Mouse (Mus musculus): ENCODE measurements around the gene Gm5089. TPM values are rescaled to one million over a fixed set of nuclear protein-coding genes. Genes with fewer than 3 reads are reported as not detected.

Gm5089 gene
- polyA plus RNA-seq (2015; fragmentation: Nextera tagmentation; extraction: Ambion mirVana) = 0.14 and 0.60 TPM in 2 replicates

- H3K27me3 ChIP-seq (replicated peaks) = peaks cover 72% of the 10 kb centered on the region
- H3K9ac ChIP-seq (replicated peaks) = peak within 1 kb of the TSS; percentile 38; the same call in 1 of the 2 replicates
- peak within 1 kb of the TSS; percentile 72 for H3K4me2 ChIP-seq
- peaks cover 35% of the 10 kb centered on the region for H3K4me1 ChIP-seq
- H3K27ac ChIP-seq (replicated peaks) = peak within 1 kb of the TSS; percentile 67
- no peaks in the 10 kb centered on the region for H3K36me3 ChIP-seq
- peak; percentile 48 for ATAC-seq (ENCODE audit: low FRiP score)
- H3K9me3 ChIP-seq (replicated peaks) = no peaks in the 10 kb centered on the region
- under 1% methylated on average over 59 of the region's 59 CpGs for WGBS
- H3K4me3 ChIP-seq (replicated peaks) = peak within 1 kb of the TSS; percentile 39
Measured at GRCm38 (mm10) chr14:122450496-122451382, at the start of gene Gm5089. Gm5089 (minus strand) TSS chr14:122451115.

DNA sequence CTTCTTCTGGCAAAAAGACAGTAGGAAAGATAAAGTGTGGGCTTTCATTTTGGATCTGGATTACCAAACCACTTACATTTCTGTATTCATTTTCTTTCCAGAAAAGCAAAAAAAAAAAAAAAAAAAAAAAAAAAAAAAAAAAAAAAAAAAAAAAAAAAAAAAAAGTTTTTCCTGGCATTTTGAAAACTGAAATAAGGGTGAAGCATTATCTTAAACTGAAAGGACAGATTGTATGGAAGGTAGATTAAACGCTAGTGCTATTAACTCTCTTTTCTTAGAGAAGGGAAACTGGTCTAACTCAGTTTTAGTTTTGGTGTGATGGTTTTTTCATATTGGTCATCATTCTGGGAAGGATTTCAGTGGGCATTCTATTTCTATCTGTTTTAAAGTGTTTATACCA lies 41.1 kb upstream of the Gm5089 start:
- peaks cover 7% of the 10 kb centered on the region; the same call in 1 of the 2 replicates for H3K4me1 ChIP-seq
- H3K27ac ChIP-seq (replicated peaks) = no peak overlapping the region
- H3K4me2 ChIP-seq = no peak overlapping the region
- no peak overlapping the region for H3K4me3 ChIP-seq (replicated peaks)
- no peak for ATAC-seq (ENCODE audit: low FRiP score)
- peaks cover 39% of the 10 kb centered on the region for H3K27me3 ChIP-seq (replicated peaks)
- H3K36me3 ChIP-seq = no peaks in the 10 kb centered on the region
- no peak overlapping the region for H3K9ac ChIP-seq (replicated peaks)
- no peaks in the 10 kb centered on the region for H3K9me3 ChIP-seq (replicated peaks)
- WGBS = 71% methylated on average over 1 of the region's 1 CpGs

GRCm38 (mm10) chr14:122491521-122491920 lies 40.6 kb upstream of the Gm5089 start:
- Histone ChIP-seq H3K4me3 (replicated peaks) (no peak overlapping the region), H3K36me3 (no peaks in the 10 kb centered on the region), H3K9me3 (replicated peaks) (no peaks in the 10 kb centered on the region), H3K4me1 (peaks cover 7% of the 10 kb centered on the region; the same call in 1 of the 2 replicates), H3K27me3 (replicated peaks) (peaks cover 42% of the 10 kb centered on the region), H3K27ac (replicated peaks) (peak overlapping the region; percentile 46), H3K4me2 (no peak overlapping the region), H3K9ac (replicated peaks) (no peak overlapping the region)
- 71% methylated on average over 6 of the region's 6 CpGs for WGBS
- no peak for ATAC-seq (ENCODE audit: low FRiP score)

DNA sequence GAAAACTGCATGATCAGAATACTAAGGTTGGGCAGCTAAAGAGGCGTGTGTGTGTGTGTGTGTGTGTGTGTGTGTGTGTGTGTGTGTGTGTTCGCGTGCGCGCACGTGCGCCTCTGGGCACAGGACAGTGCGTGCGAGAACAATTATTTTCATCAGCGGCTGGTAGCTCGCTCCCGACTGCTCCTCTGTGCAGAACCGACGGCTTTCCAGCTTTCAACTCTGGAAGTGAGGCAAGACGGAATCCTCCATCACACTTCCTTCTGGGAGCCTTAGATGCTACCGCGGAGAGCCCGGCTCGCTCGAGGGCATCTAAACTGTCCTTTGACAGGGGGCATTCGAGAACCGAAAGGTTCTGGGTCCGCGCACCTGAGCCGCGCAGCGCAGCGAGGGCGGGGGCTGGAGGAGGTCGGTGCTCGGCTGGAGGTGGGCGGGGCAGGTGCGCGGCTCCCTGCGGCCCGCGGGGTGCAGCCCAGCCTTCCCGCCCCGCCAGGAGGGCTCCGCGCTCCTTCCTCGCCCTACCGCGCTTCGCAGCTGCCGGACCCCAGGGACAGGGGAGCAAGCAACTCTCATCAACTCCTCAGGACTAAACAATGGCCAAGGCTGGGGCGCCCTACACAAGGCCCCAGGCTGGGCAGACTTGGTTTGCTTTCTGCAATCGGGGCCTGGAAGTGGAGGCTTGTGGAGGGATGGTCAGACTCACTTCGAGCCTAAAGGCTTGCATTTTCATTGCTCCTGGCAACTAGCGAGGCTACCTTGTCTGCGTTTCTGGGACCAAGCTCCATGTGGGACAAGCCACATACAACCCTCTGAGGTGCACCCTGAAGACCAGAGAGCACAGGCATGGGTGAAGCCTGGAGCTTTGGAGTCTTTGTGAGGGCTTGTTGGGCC lies 39.8 kb upstream of the Gm5089 start, which contains the start of gene Gm10837:
TSS of gene Gm10837 (plus strand) at position 146 of the 888 bp plus-strand sequence.
- Histone ChIP-seq H3K27ac (replicated peaks) (peak within 1 kb of the TSS; percentile 46), H3K9ac (replicated peaks) (no peak within 1 kb of the TSS), H3K36me3 (no peaks in the 10 kb centered on the region), H3K9me3 (replicated peaks) (no peaks in the 10 kb centered on the region), H3K4me1 (peaks cover 7% of the 10 kb centered on the region; the same call in 1 of the 2 replicates), H3K4me2 (peak within 1 kb of the TSS; percentile 45), H3K4me3 (replicated peaks) (peak within 1 kb of the TSS; percentile 25), H3K27me3 (replicated peaks) (peaks cover 47% of the 10 kb centered on the region)
- peak; percentile 47 for ATAC-seq (ENCODE audit: low FRiP score)
- 1% methylated on average over 51 of the region's 51 CpGs for WGBS

- no peak overlapping the region for H3K4me3 ChIP-seq (replicated peaks)
- no peak overlapping the region for H3K9ac ChIP-seq (replicated peaks)
- H3K9me3 ChIP-seq (replicated peaks) = no peaks in the 10 kb centered on the region
- WGBS = 2% methylated on average over 12 of the region's 12 CpGs
- H3K27ac ChIP-seq (replicated peaks) = no peak overlapping the region
- no peak for ATAC-seq (ENCODE audit: low FRiP score)
- H3K27me3 ChIP-seq (replicated peaks) = peaks cover 54% of the 10 kb centered on the region
- peak overlapping the region; percentile 45 for H3K4me2 ChIP-seq
- H3K4me1 ChIP-seq = peaks cover 7% of the 10 kb centered on the region; the same call in 1 of the 2 replicates
- H3K36me3 ChIP-seq = no peaks in the 10 kb centered on the region
Measured at GRCm38 (mm10) chr14:122489686-122490414, 38.9 kb upstream of the Gm5089 start.

GRCm38 (mm10) chr14:122489041-122489440 lies 38.1 kb upstream of the Gm5089 start:
- H3K4me3 ChIP-seq (replicated peaks) = no peak overlapping the region
- H3K4me1 ChIP-seq = peaks cover 7% of the 10 kb centered on the region; the same call in 1 of the 2 replicates
- H3K4me2 ChIP-seq = peak overlapping the region; percentile 20; the same call in 1 of the 2 replicates
- ATAC-seq (ENCODE audit: low FRiP score) = no peak
- WGBS = 2% methylated on average over 5 of the region's 5 CpGs
- no peak overlapping the region for H3K27ac ChIP-seq (replicated peaks)
- H3K9me3 ChIP-seq (replicated peaks) = no peaks in the 10 kb centered on the region
- H3K36me3 ChIP-seq = no peaks in the 10 kb centered on the region
- H3K9ac ChIP-seq (replicated peaks) = no peak overlapping the region
- peaks cover 61% of the 10 kb centered on the region for H3K27me3 ChIP-seq (replicated peaks)

- no peak overlapping the region for H3K4me2 ChIP-seq
- H3K9ac ChIP-seq (replicated peaks) = no peak overlapping the region
- no peaks in the 10 kb centered on the region for H3K9me3 ChIP-seq (replicated peaks)
- ATAC-seq (ENCODE audit: low FRiP score) = no peak
- no peaks in the 10 kb centered on the region for H3K36me3 ChIP-seq
- H3K27me3 ChIP-seq (replicated peaks) = peaks cover 74% of the 10 kb centered on the region
- H3K4me3 ChIP-seq (replicated peaks) = no peak overlapping the region
- H3K27ac ChIP-seq (replicated peaks) = no peak overlapping the region
- WGBS = 10% methylated on average over 5 of the region's 5 CpGs
- peaks cover 10% of the 10 kb centered on the region; the same call in 1 of the 2 replicates for H3K4me1 ChIP-seq
Measured at GRCm38 (mm10) chr14:122487366-122487765, 36.5 kb upstream of the Gm5089 start.

GRCm38 (mm10) chr14:122486611-122487010 lies 35.7 kb upstream of the Gm5089 start:
- H3K27me3 ChIP-seq (replicated peaks) = peaks cover 79% of the 10 kb centered on the region

GRCm38 (mm10) chr14:122485635-122486181 lies 34.8 kb upstream of the Gm5089 start:
- H3K27me3 ChIP-seq (replicated peaks) = peaks cover 79% of the 10 kb centered on the region
- WGBS = 6% methylated on average over 12 of the region's 12 CpGs
- peaks cover 9% of the 10 kb centered on the region; the same call in 1 of the 2 replicates for H3K4me1 ChIP-seq
- no peaks in the 10 kb centered on the region for H3K36me3 ChIP-seq
- H3K4me2 ChIP-seq = peak overlapping the region; percentile 31; the same call in 1 of the 2 replicates
- ATAC-seq (ENCODE audit: low FRiP score) = no peak
- H3K27ac ChIP-seq (replicated peaks) = 0 out of 2 replicates have a peak overlapping the region, but pooled peaks have one; percentile 45
- no peak overlapping the region for H3K4me3 ChIP-seq (replicated peaks)
- no peak overlapping the region for H3K9ac ChIP-seq (replicated peaks)
- H3K9me3 ChIP-seq (replicated peaks) = no peaks in the 10 kb centered on the region

More at GRCm38 (mm10) chr14:122486611-122487010, 35.7 kb upstream of the Gm5089 start:
- Histone ChIP-seq H3K4me2 (no peak overlapping the region), H3K9me3 (replicated peaks) (no peaks in the 10 kb centered on the region), H3K36me3 (no peaks in the 10 kb centered on the region), H3K4me1 (peaks cover 11% of the 10 kb centered on the region; the same call in 1 of the 2 replicates), H3K9ac (replicated peaks) (no peak overlapping the region), H3K27ac (replicated peaks) (no peak overlapping the region), H3K4me3 (replicated peaks) (no peak overlapping the region)
- 10% methylated on average over 1 of the region's 1 CpGs for WGBS
- no peak for ATAC-seq (ENCODE audit: low FRiP score)

GRCm38 (mm10) chr14:122484844-122485551 lies 34.1 kb upstream of the Gm5089 start:
- Histone ChIP-seq H3K9ac (replicated peaks) (no peak overlapping the region), H3K4me1 (0 out of 2 replicates have a peak, but pooled peaks cover 4% of the 10 kb centered on the region), H3K36me3 (no peaks in the 10 kb centered on the region), H3K9me3 (replicated peaks) (no peaks in the 10 kb centered on the region), H3K27me3 (replicated peaks) (peaks cover 78% of the 10 kb centered on the region), H3K27ac (replicated peaks) (peak overlapping the region; percentile 7; the same call in 1 of the 2 replicates), H3K4me3 (replicated peaks) (no peak overlapping the region), H3K4me2 (peak overlapping the region; percentile 31)
- 2% methylated on average over 23 of the region's 24 CpGs for WGBS
- peak; percentile 45 for ATAC-seq (ENCODE audit: low FRiP score)
